Mouse (Mus musculus): ENCODE results near the gene Gse1.
"Not testable (repeated sequence)": the region's sequence is repeated elsewhere in the genome, so short reads cannot be mapped to it uniquely, and the experiment has no call there.

Gene Gse1

GRCm38 (mm10) chr8:120325172-120325767, 97.0 kb downstream of the Gse1 start:
- DNase-seq (ENCODE audit: low read depth), result no peak

GRCm38 (mm10) chr8:120327131-120327554, 98.9 kb downstream of the Gse1 start:
- DNase-seq (ENCODE audit: low read depth), result no peak

- DNase-seq (ENCODE audit: low read depth), result no peak
Measured at GRCm38 (mm10) chr8:120328361-120329022, 100.2 kb downstream of the Gse1 start.

- DNase-seq (ENCODE audit: low read depth), result no peak
Measured at GRCm38 (mm10) chr8:120329030-120329748, 100.9 kb downstream of the Gse1 start.

- DNase-seq (ENCODE audit: low read depth), result no peak
Measured at GRCm38 (mm10) chr8:120331027-120331426, 102.8 kb downstream of the Gse1 start.

GRCm38 (mm10) chr8:120332379-120333229, 104.3 kb downstream of the Gse1 start:
- DNase-seq (ENCODE audit: low read depth), result no peak

- no peak for DNase-seq (ENCODE audit: low read depth)
Measured at GRCm38 (mm10) chr8:120333681-120334080, 105.4 kb downstream of the Gse1 start.

- not testable (repeated sequence) for DNase-seq (ENCODE audit: low read depth)
Measured at GRCm38 (mm10) chr8:120334261-120334660, 106.0 kb downstream of the Gse1 start.

- DNase-seq (ENCODE audit: low read depth), result no peak
Measured at GRCm38 (mm10) chr8:120334878-120335261, 106.6 kb downstream of the Gse1 start.

- DNase-seq (ENCODE audit: low read depth), result no peak
Measured at GRCm38 (mm10) chr8:120335262-120336086, 107.2 kb downstream of the Gse1 start.

- no peak for DNase-seq (ENCODE audit: low read depth)
Measured at GRCm38 (mm10) chr8:120336087-120336380, 107.8 kb downstream of the Gse1 start.

GRCm38 (mm10) chr8:120336909-120337555, 108.8 kb downstream of the Gse1 start:
- no peak for DNase-seq (ENCODE audit: low read depth)

GRCm38 (mm10) chr8:120337627-120338026, 109.4 kb downstream of the Gse1 start:
- DNase-seq (ENCODE audit: low read depth), result no peak

- no peak for DNase-seq (ENCODE audit: low read depth)
Measured at GRCm38 (mm10) chr8:120338678-120339077, 110.4 kb downstream of the Gse1 start.

GRCm38 (mm10) chr8:120339743-120340142, 111.5 kb downstream of the Gse1 start:
- no peak for DNase-seq (ENCODE audit: low read depth)

GRCm38 (mm10) chr8:120341124-120341523, 112.9 kb downstream of the Gse1 start:
- DNase-seq (ENCODE audit: low read depth), result no peak

- no peak for DNase-seq (ENCODE audit: low read depth)
Measured at GRCm38 (mm10) chr8:120342847-120343548, 114.7 kb downstream of the Gse1 start.

GRCm38 (mm10) chr8:120343582-120343981, 115.3 kb downstream of the Gse1 start:
- DNase-seq (ENCODE audit: low read depth), result no peak

- DNase-seq (ENCODE audit: low read depth), result no peak
Measured at GRCm38 (mm10) chr8:120344166-120344565, 115.9 kb downstream of the Gse1 start.

GRCm38 (mm10) chr8:120344583-120344982, 116.3 kb downstream of the Gse1 start:
- DNase-seq (ENCODE audit: low read depth), result no peak

Data from fibroblast of lung, adult 2 months (primary cell).